Mouse (Mus musculus): Measurements from ENCODE around the gene Ccdc86. TPM values are rescaled to one million over a fixed set of nuclear protein-coding genes. Genes with fewer than 3 reads are reported as not detected.

Gene Ccdc86
- polyA plus RNA-seq, 1 experiment from 2014 or later, result 9.8 TPM

GRCm38 (mm10) chr19:10940801-10941457 is 8.1 kb downstream of the Ccdc86 start:
- Histone ChIP-seq H3K4me2 (ENCODE audit: low read depth, low read length) (peak overlapping the region; percentile 81), H3K36me3 (ENCODE audit: control insufficient read depth, insufficient read depth, low read length) (peaks cover 29% of the 10 kb centered on the region), H3K4me1 (ENCODE audit: control insufficient read depth, insufficient read depth, low read length) (peaks cover 9% of the 10 kb centered on the region), H3K4me3 (ENCODE audit: low read depth, low read length) (peak overlapping the region; percentile 33), H3K9me3 (ENCODE audit: control insufficient read depth, low read length) (no peaks in the 10 kb centered on the region), H3K27ac (ENCODE audit: low read depth, low read length) (peak overlapping the region; percentile 76), H3K27me3 (ENCODE audit: control insufficient read depth, insufficient read depth, low read length) (no peaks in the 10 kb centered on the region), H3K9ac (replicated peaks; ENCODE audit: low read depth, low read length) (peak overlapping the region; percentile 57)
- peak; percentile 84 for ATAC-seq (ENCODE audit: low read depth)
- WGBS, result 1% methylated on average over 40 of the region's 40 CpGs

- WGBS, result 17% methylated on average over 37 of the region's 37 CpGs
- Histone ChIP-seq H3K9me3 (ENCODE audit: control insufficient read depth, low read length) (no peaks in the 10 kb centered on the region), H3K36me3 (ENCODE audit: control insufficient read depth, insufficient read depth, low read length) (peaks cover 29% of the 10 kb centered on the region), H3K27ac (ENCODE audit: low read depth, low read length) (peak overlapping the region; percentile 76), H3K4me1 (ENCODE audit: control insufficient read depth, insufficient read depth, low read length) (peaks cover 9% of the 10 kb centered on the region), H3K4me2 (ENCODE audit: low read depth, low read length) (peak overlapping the region; percentile 81), H3K4me3 (ENCODE audit: low read depth, low read length) (peak overlapping the region; percentile 33), H3K9ac (replicated peaks; ENCODE audit: low read depth, low read length) (peak overlapping the region; percentile 57), H3K27me3 (ENCODE audit: control insufficient read depth, insufficient read depth, low read length) (no peaks in the 10 kb centered on the region)
- ATAC-seq (ENCODE audit: low read depth), result peak; percentile 93
Observed at GRCm38 (mm10) chr19:10940097-10940800, 8.8 kb downstream of the Ccdc86 start.

GRCm38 (mm10) chr19:10938771-10939170 is 10.3 kb downstream of the Ccdc86 start:
- H3K4me2 ChIP-seq (ENCODE audit: low read depth, low read length), result no peak overlapping the region
- WGBS, result 82% methylated on average over 3 of the region's 3 CpGs
- H3K9ac ChIP-seq (replicated peaks; ENCODE audit: low read depth, low read length), result no peak overlapping the region
- no peaks in the 10 kb centered on the region for H3K9me3 ChIP-seq (ENCODE audit: control insufficient read depth, low read length)
- no peaks in the 10 kb centered on the region for H3K27me3 ChIP-seq (ENCODE audit: control insufficient read depth, insufficient read depth, low read length)
- ATAC-seq (ENCODE audit: low read depth), result no peak
- H3K4me1 ChIP-seq (ENCODE audit: control insufficient read depth, insufficient read depth, low read length), result peaks cover 9% of the 10 kb centered on the region
- no peak overlapping the region for H3K4me3 ChIP-seq (ENCODE audit: low read depth, low read length)
- H3K27ac ChIP-seq (ENCODE audit: low read depth, low read length), result no peak overlapping the region
- H3K36me3 ChIP-seq (ENCODE audit: control insufficient read depth, insufficient read depth, low read length), result peaks cover 17% of the 10 kb centered on the region

GRCm38 (mm10) chr19:10937110-10937563 is 11.9 kb downstream of the Ccdc86 start, which contains the start of gene Ptgdr2:
Ptgdr2 (plus strand) TSS chr19:10937160.
- Histone ChIP-seq H3K27me3 (ENCODE audit: control insufficient read depth, insufficient read depth, low read length) (no peaks in the 10 kb centered on the region), H3K4me1 (ENCODE audit: control insufficient read depth, insufficient read depth, low read length) (peaks cover 9% of the 10 kb centered on the region), H3K4me2 (ENCODE audit: low read depth, low read length) (no peak within 1 kb of the TSS), H3K9ac (replicated peaks; ENCODE audit: low read depth, low read length) (no peak within 1 kb of the TSS), H3K4me3 (ENCODE audit: low read depth, low read length) (no peak within 1 kb of the TSS), H3K36me3 (ENCODE audit: control insufficient read depth, insufficient read depth, low read length) (peaks cover 2% of the 10 kb centered on the region; the same call in 1 of the 2 replicates), H3K9me3 (ENCODE audit: control insufficient read depth, low read length) (no peaks in the 10 kb centered on the region), H3K27ac (ENCODE audit: low read depth, low read length) (no peak within 1 kb of the TSS)
- ATAC-seq (ENCODE audit: low read depth), result no peak
- WGBS, result 56% methylated on average over 5 of the region's 5 CpGs

- no peak overlapping the region for H3K9ac ChIP-seq (replicated peaks; ENCODE audit: low read depth, low read length)
- ATAC-seq (ENCODE audit: low read depth), result no peak
Observed at GRCm38 (mm10) chr19:10936077-10936476, 13.0 kb downstream of the Ccdc86 start.

GRCm38 (mm10) chr19:10935029-10935428 is 14.0 kb downstream of the Ccdc86 start:
- Histone ChIP-seq H3K36me3 (ENCODE audit: control insufficient read depth, insufficient read depth, low read length) (no peaks in the 10 kb centered on the region), H3K9ac (replicated peaks; ENCODE audit: low read depth, low read length) (no peak overlapping the region), H3K9me3 (ENCODE audit: control insufficient read depth, low read length) (no peaks in the 10 kb centered on the region), H3K27me3 (ENCODE audit: control insufficient read depth, insufficient read depth, low read length) (no peaks in the 10 kb centered on the region), H3K4me1 (ENCODE audit: control insufficient read depth, insufficient read depth, low read length) (no peaks in the 10 kb centered on the region), H3K4me2 (ENCODE audit: low read depth, low read length) (no peak overlapping the region), H3K27ac (ENCODE audit: low read depth, low read length) (no peak overlapping the region), H3K4me3 (ENCODE audit: low read depth, low read length) (no peak overlapping the region)
- no peak for ATAC-seq (ENCODE audit: low read depth)
- 39% methylated on average over 5 of the region's 5 CpGs for WGBS

More at GRCm38 (mm10) chr19:10936077-10936476, 13.0 kb downstream of the Ccdc86 start:
- Histone ChIP-seq H3K27ac (ENCODE audit: low read depth, low read length) (no peak overlapping the region), H3K4me1 (ENCODE audit: control insufficient read depth, insufficient read depth, low read length) (peaks cover 7% of the 10 kb centered on the region), H3K4me2 (ENCODE audit: low read depth, low read length) (no peak overlapping the region), H3K9me3 (ENCODE audit: control insufficient read depth, low read length) (no peaks in the 10 kb centered on the region), H3K36me3 (ENCODE audit: control insufficient read depth, insufficient read depth, low read length) (no peaks in the 10 kb centered on the region), H3K27me3 (ENCODE audit: control insufficient read depth, insufficient read depth, low read length) (no peaks in the 10 kb centered on the region), H3K4me3 (ENCODE audit: low read depth, low read length) (no peak overlapping the region)
- 88% methylated on average over 5 of the region's 5 CpGs for WGBS

GRCm38 (mm10) chr19:10930641-10931040 is 18.4 kb downstream of the Ccdc86 start:
- H3K9ac ChIP-seq (replicated peaks; ENCODE audit: low read depth, low read length), result no peak overlapping the region
- H3K4me3 ChIP-seq (ENCODE audit: low read depth, low read length), result no peak overlapping the region
- H3K36me3 ChIP-seq (ENCODE audit: control insufficient read depth, insufficient read depth, low read length), result no peaks in the 10 kb centered on the region
- no peak overlapping the region for H3K4me2 ChIP-seq (ENCODE audit: low read depth, low read length)
- no peak for ATAC-seq (ENCODE audit: low read depth)
- H3K9me3 ChIP-seq (ENCODE audit: control insufficient read depth, low read length), result no peaks in the 10 kb centered on the region
- no peaks in the 10 kb centered on the region for H3K4me1 ChIP-seq (ENCODE audit: control insufficient read depth, insufficient read depth, low read length)
- no peaks in the 10 kb centered on the region for H3K27me3 ChIP-seq (ENCODE audit: control insufficient read depth, insufficient read depth, low read length)
- WGBS, result 96% methylated on average over 2 of the region's 2 CpGs
- H3K27ac ChIP-seq (ENCODE audit: low read depth, low read length), result no peak overlapping the region

GRCm38 (mm10) chr19:10926666-10927065 is 22.4 kb downstream of the Ccdc86 start:
- Histone ChIP-seq H3K4me3 (ENCODE audit: low read depth, low read length) (no peak overlapping the region), H3K4me1 (ENCODE audit: control insufficient read depth, insufficient read depth, low read length) (no peaks in the 10 kb centered on the region), H3K27me3 (ENCODE audit: control insufficient read depth, insufficient read depth, low read length) (no peaks in the 10 kb centered on the region), H3K27ac (ENCODE audit: low read depth, low read length) (peak overlapping the region; percentile 16; the same call in 1 of the 2 replicates), H3K9me3 (ENCODE audit: control insufficient read depth, low read length) (no peaks in the 10 kb centered on the region), H3K4me2 (ENCODE audit: low read depth, low read length) (no peak overlapping the region), H3K36me3 (ENCODE audit: control insufficient read depth, insufficient read depth, low read length) (no peaks in the 10 kb centered on the region), H3K9ac (replicated peaks; ENCODE audit: low read depth, low read length) (no peak overlapping the region)
- no peak for ATAC-seq (ENCODE audit: low read depth)
- WGBS, result 19% methylated on average over 4 of the region's 4 CpGs

GRCm38 (mm10) chr19:10926123-10926621 is 22.9 kb downstream of the Ccdc86 start:
- H3K9me3 ChIP-seq (ENCODE audit: control insufficient read depth, low read length), result no peaks in the 10 kb centered on the region
- H3K36me3 ChIP-seq (ENCODE audit: control insufficient read depth, insufficient read depth, low read length), result no peaks in the 10 kb centered on the region
- H3K4me2 ChIP-seq (ENCODE audit: low read depth, low read length), result no peak overlapping the region
- no peak overlapping the region for H3K9ac ChIP-seq (replicated peaks; ENCODE audit: low read depth, low read length)
- peak; percentile 78 for ATAC-seq (ENCODE audit: low read depth)
- WGBS, result 8% methylated on average over 6 of the region's 6 CpGs
- no peak overlapping the region for H3K4me3 ChIP-seq (ENCODE audit: low read depth, low read length)
- no peaks in the 10 kb centered on the region for H3K4me1 ChIP-seq (ENCODE audit: control insufficient read depth, insufficient read depth, low read length)
- peak overlapping the region; percentile 16 for H3K27ac ChIP-seq (ENCODE audit: low read depth, low read length)
- H3K27me3 ChIP-seq (ENCODE audit: control insufficient read depth, insufficient read depth, low read length), result no peaks in the 10 kb centered on the region
